Mouse (Mus musculus) ES-E14 (cell line): Measurements from ENCODE around the gene Nek7. TPM values are rescaled to one million over a fixed set of nuclear protein-coding genes. Genes with fewer than 3 reads are reported as not detected.

Experiments
- DNase-seq: peaks from one replicate; pipeline ENCODE4 v3.0.0-alpha.2; 2013; ENCODE audit warnings: low read depth, low spot score
- H3K27ac ChIP-seq: 2 replicates; pipeline ENCODE4 v1.5.1; 2012; ENCODE audit warnings: low read depth, mild to moderate bottlenecking, low read length, moderate library complexity, mixed read lengths; ENCODE audit not compliant: poor library complexity, insufficient read depth, severe bottlenecking
- H3K36me3 ChIP-seq: 2 replicates; pipeline ENCODE4 v1.6.1; 2012; ENCODE audit warnings: mild to moderate bottlenecking, low read length, moderate library complexity, mixed read lengths; ENCODE audit not compliant: control insufficient read depth, poor library complexity, insufficient read depth, severe bottlenecking
- H3K4me1 ChIP-seq, 2 experiments: fragments of 150-350 bp in 1 of 2; sonication (generic) in 1 of 2; 2 replicates each; pipeline ENCODE4 v1.6.1; 2012; ENCODE audit warnings: low read length in 2 of 2, mild to moderate bottlenecking in 1 of 2, mixed read lengths in 1 of 2; ENCODE audit not compliant: control insufficient read depth in 2 of 2, insufficient read depth in 2 of 2, poor library complexity in 1 of 2
- H3K4me3 ChIP-seq, 2 experiments: fragments of 150-350 bp in 1 of 2; sonication (generic) in 1 of 2; 2 replicates each; pipeline ENCODE4 v1.5.1; 2012; ENCODE audit warnings: low read length in 2 of 2, low read depth in 1 of 2, mild to moderate bottlenecking in 1 of 2, mixed read lengths in 1 of 2; ENCODE audit not compliant: insufficient read depth in 1 of 2, poor library complexity in 1 of 2, severe bottlenecking in 1 of 2
- H3K9ac ChIP-seq: 2 replicates; pipeline ENCODE4 v1.6.1; 2012; ENCODE audit warnings: low read depth, mild to moderate bottlenecking, low read length, mixed read lengths; ENCODE audit not compliant: poor library complexity, insufficient read depth, severe bottlenecking
- H3K9me3 ChIP-seq: fragments of 150-350 bp; sonication (generic); 2 replicates; pipeline ENCODE4 v1.6.1; 2012; ENCODE audit warnings: low read depth, mild to moderate bottlenecking, low read length; ENCODE audit not compliant: control insufficient read depth, insufficient read depth
- CHD2 ChIP-seq: IDR thresholded peaks from 2 replicates; pipeline ENCODE4 v1.6.1; 2014; ENCODE audit warnings: mild to moderate bottlenecking, low read depth, low read length, inconsistent platforms
- HCFC1 ChIP-seq: IDR thresholded peaks from 2 replicates; pipeline ENCODE4 v1.6.1; 2012; ENCODE audit warnings: low read length, inconsistent platforms, borderline replicate concordance; ENCODE audit not compliant: insufficient read depth
- MAFK ChIP-seq: IDR thresholded peaks from 2 replicates; pipeline ENCODE4 v1.6.1; 2014; ENCODE audit warnings: mild to moderate bottlenecking, low read depth, low read length, inconsistent platforms; ENCODE audit not compliant: insufficient read depth
- ZC3H11A ChIP-seq: IDR thresholded peaks from 2 replicates; pipeline ENCODE4 v1.6.1; 2012; ENCODE audit warnings: low read depth, mild to moderate bottlenecking, inconsistent platforms, low read length, borderline replicate concordance
- ZNF384 ChIP-seq: IDR thresholded peaks from 2 replicates; pipeline ENCODE4 v1.6.1; 2012; ENCODE audit warnings: low read depth, low read length, inconsistent platforms
- in situ Hi-C, 2 experiments: fragments of 600-800 bp; cut with MboI; formaldehyde crosslinking; loops; one replicate each; pipeline ENCODE4 v1.15.1; 2025; ENCODE audit warnings: low sequenced_read_pairs in 2 of 2, inconsistent platforms in 1 of 2; ENCODE audit not compliant: unreplicated experiment in 2 of 2
- total RNA-seq: library from RNA; depleted of rRNA; stranded (reverse); fragments of 300-350 nt; gene quantifications from 2 replicates; pipeline ENCODE4 v1.2.3, GENCODE M21; 2012

Nek7 gene
- total RNA-seq, 1 experiment = 13.3 TPM

GRCm38 (mm10) chr1:138576803-138577202 lies 43.1 kb downstream of the Nek7 start:
- H3K9me3 ChIP-seq = no peaks in the 10 kb centered on the region
- no peak overlapping the region for H3K9ac ChIP-seq
- in situ Hi-C loops = no loop called here
- H3K36me3 ChIP-seq = no peaks in the 10 kb centered on the region
- TF ChIP-seq HCFC1 = no peak
- no peak for TF ChIP-seq ZNF384
- no peak for TF ChIP-seq MAFK
- TF ChIP-seq CHD2 = no peak
- TF ChIP-seq ZC3H11A = no peak
- no peak for DNase-seq
- H3K27ac ChIP-seq = no peak overlapping the region
- H3K4me3 ChIP-seq = no peak overlapping the region
- peaks cover 0 to 4% of the 10 kb centered on the region in 2 experiments; a peak in 1 of 4 replicates for H3K4me1 ChIP-seq

- no peak for DNase-seq
- no peaks in the 10 kb centered on the region for H3K9me3 ChIP-seq
- H3K9ac ChIP-seq = no peak overlapping the region
- H3K4me1 ChIP-seq = peaks cover 0 to 4% of the 10 kb centered on the region in 2 experiments; a peak in 1 of 4 replicates
- no peaks in the 10 kb centered on the region for H3K36me3 ChIP-seq
- TF ChIP-seq ZC3H11A (no peak), CHD2 (no peak), HCFC1 (no peak)
- H3K27ac ChIP-seq = no peak overlapping the region
- in situ Hi-C loops = no loop called here
- no peak overlapping the region for H3K4me3 ChIP-seq
These were observed 43.8 kb downstream of the Nek7 start for GRCm38 (mm10) chr1:138576066-138576697.

GRCm38 (mm10) chr1:138575629-138576028 lies 44.3 kb downstream of the Nek7 start:
- in situ Hi-C loops = no loop called here
- TF ChIP-seq ZNF384 (no peak), HCFC1 (no peak)
- Histone ChIP-seq H3K9me3 (no peaks in the 10 kb centered on the region), H3K27ac (no peak overlapping the region), H3K4me3 (no peak overlapping the region), H3K4me1 (peaks cover 0 to 4% of the 10 kb centered on the region in 2 experiments; a peak in 1 of 4 replicates), H3K9ac (no peak overlapping the region), H3K36me3 (no peaks in the 10 kb centered on the region)
- no peak for DNase-seq

DNA sequence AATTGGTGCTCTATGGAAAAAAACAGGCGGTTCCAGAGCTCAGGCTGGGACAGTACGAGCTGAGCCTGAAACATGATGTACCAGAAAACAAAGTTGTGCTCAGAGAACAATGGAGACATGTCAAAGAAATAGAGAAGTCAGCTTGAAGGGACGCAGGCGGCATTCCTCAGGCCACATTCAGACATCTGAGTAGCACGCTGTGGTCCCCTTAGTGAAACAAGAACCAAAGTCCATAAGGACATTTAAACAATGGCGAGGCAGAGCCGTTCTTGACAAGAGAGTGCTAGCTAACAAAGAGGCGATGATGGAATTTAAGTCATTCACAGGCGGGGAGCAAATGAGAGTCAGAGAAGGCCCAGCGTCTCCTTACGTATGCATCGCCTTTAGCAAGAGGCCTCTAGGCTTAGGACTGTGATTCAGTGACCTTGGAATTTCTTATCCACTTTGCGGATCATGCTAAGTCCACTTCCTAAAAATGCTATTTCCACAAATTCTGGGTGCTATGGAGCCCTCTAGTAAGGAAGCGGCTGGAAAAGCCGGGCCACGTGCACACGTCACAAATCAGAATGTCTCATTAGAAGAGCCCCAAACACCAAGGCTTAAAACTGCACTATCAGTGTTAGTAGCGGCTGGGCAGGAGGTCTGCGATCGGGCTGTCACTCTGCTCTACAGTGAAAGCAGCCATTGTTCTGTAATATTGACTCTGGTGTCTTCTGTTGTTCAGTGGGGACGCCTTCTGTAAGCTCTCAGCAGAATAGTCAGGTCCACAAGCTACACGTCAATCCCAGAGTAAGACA lies 48.2 kb downstream of the Nek7 start:
- Histone ChIP-seq H3K9me3 (no peaks in the 10 kb centered on the region), H3K36me3 (no peaks in the 10 kb centered on the region), H3K9ac (no peak overlapping the region), H3K4me3 (no peak overlapping the region), H3K4me1 (peaks cover 0 to 3% of the 10 kb centered on the region in 2 experiments; a peak in 1 of 4 replicates), H3K27ac (no peak overlapping the region)
- in situ Hi-C loops = no loop called here
- TF ChIP-seq HCFC1 = no peak
- TF ChIP-seq ZNF384 = no peak
- TF ChIP-seq MAFK = no peak
- TF ChIP-seq CHD2 = no peak
- no peak for TF ChIP-seq ZC3H11A
- no peak for DNase-seq
